Mouse (Mus musculus): ENCODE measurements around the gene Ifit2. TPM values are rescaled to one million over a fixed set of nuclear protein-coding genes. Genes with fewer than 3 reads are reported as not detected.
A peak's percentile ranks its signal among the peaks of the same experiment; 100 is the strongest.

Ifit2 gene
- total and polyA plus RNA-seq, 3 experiments = 0.69 to 2.7 TPM; not detected in 1

DNA sequence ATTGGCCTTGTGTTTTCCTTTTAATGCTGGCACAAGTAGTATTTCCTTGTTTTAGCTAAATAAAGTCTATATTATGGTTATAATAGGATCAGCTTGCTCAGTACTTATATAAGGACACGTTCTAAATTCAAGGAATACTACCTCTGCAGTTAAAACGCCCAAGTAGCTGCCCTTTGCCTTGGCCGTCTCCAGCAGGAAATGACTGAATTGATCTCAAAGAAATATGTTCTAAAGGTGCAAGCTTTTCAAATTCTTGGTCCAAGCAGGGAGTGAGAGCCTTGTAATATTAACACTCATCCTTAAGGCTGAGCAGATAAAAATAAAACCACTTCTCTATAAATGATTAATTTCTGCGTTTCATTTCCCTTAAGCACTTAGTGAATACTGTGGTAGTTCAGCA lies 30.4 kb upstream of the Ifit2 start:
- Histone ChIP-seq H3K27ac (ENCODE audit: control insufficient read depth, low read depth, low read length) (no peak overlapping the region), H3K27me3 (ENCODE audit: control insufficient read depth in 1 of 2, insufficient read depth in 2 of 2, low read length in 2 of 2) (no peaks in the 10 kb centered on the region)
- TF ChIP-seq SMC3 (IDR thresholded peaks at IDR 0.05; ENCODE audit: low read depth, low read length) (no peak), ZKSCAN1 (IDR thresholded peaks at IDR 0.05; ENCODE audit: low read depth, low read length) (no peak), ZNF384 (IDR thresholded peaks at IDR 0.05; ENCODE audit: low read depth, low read length) (no peak), JUND (IDR thresholded peaks at IDR 0.05; ENCODE audit: low read depth, low read length) (no peak), TCF12 (IDR thresholded peaks at IDR 0.05; ENCODE audit: low read depth, low read length) (no peak), MAFK (IDR thresholded peaks at IDR 0.05; ENCODE audit: borderline replicate concordance, low read depth, low read length) (no peak), GABPA (IDR thresholded peaks at IDR 0.05; ENCODE audit: low read depth, low read length) (no peak), ELF1 (IDR thresholded peaks at IDR 0.05; ENCODE audit: low read depth, low read length) (no peak), POLR2AphosphoS5 (IDR thresholded peaks at IDR 0.05; ENCODE audit: borderline replicate concordance, low read depth, low read length) (no peak), ZC3H11A (IDR thresholded peaks at IDR 0.05; ENCODE audit: low read depth, low read length) (no peak), UBTF (IDR thresholded peaks at IDR 0.05; ENCODE audit: borderline replicate concordance, insufficient read depth, low read depth, low read length) (no peak), NELFE (IDR thresholded peaks at IDR 0.05; ENCODE audit: low read depth, low read length) (no peak), MYB (IDR thresholded peaks at IDR 0.05; ENCODE audit: low read depth, low read length) (no peak), EP300 (IDR thresholded peaks at IDR 0.05; ENCODE audit: low read depth in 1 of 2, low read length in 2 of 2) (no peak), SIN3A (IDR thresholded peaks at IDR 0.05; ENCODE audit: low read length) (no peak), GATA1 (IDR thresholded peaks at IDR 0.05; ENCODE audit: low read depth, low read length) (no peak), ETS1 (IDR thresholded peaks at IDR 0.05; ENCODE audit: low read depth, low read length) (no peak), MYC (IDR thresholded peaks at IDR 0.05; ENCODE audit: low read depth, low read length) (no peak), USF2 (IDR thresholded peaks at IDR 0.05; ENCODE audit: borderline replicate concordance in 1 of 2, insufficient read depth in 1 of 2, low read depth in 1 of 2, low read length in 2 of 2) (no peak), MXI1 (IDR thresholded peaks at IDR 0.05; ENCODE audit: low read depth, low read length) (no peak)

DNA sequence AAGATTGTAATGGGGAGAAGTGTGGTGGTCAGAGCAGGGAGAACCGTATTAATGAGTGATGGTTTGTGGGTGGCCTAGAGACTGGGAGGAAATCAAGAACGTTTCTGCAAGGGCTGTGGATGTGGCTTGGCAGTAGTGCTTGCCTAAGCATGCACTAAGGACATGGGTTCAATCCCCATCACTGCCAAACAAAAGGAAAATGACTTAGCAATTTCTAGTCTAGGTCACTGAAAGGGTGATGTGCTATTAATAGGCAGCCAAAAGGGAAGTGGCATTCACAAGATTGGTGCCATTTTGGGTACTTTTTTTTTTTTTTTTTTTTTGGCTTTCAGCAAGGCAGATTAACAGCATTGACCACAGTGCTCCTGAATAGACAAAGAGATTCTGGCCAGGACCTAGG lies 29.1 kb upstream of the Ifit2 start:
- DNase-seq (ENCODE audit: low read depth, low spot score) = peak; percentile 34
- Histone ChIP-seq H3K4me1 (ENCODE audit: control insufficient read depth in 1 of 2, insufficient read depth in 2 of 2, low read length in 2 of 2) (peaks cover 4 to 8% of the 10 kb centered on the region in 2 experiments; a peak in 3 of 4 replicates), H3K9ac (ENCODE audit: control insufficient read depth, low read depth, low read length, poor library complexity, severe bottlenecking) (no peak overlapping the region), H3K36me3 (ENCODE audit: control insufficient read depth in 1 of 2, insufficient read depth in 2 of 2, low read length in 2 of 2) (peaks cover 0 to 7% of the 10 kb centered on the region in 2 experiments; a peak in 3 of 4 replicates), H3K27me3 (ENCODE audit: control insufficient read depth in 1 of 2, insufficient read depth in 2 of 2, low read length in 2 of 2) (no peaks in the 10 kb centered on the region), H3K9me3 (replicated peaks; ENCODE audit: insufficient read depth, low read length) (no peaks in the 10 kb centered on the region), H3K27ac (ENCODE audit: control insufficient read depth, low read depth, low read length) (no peak overlapping the region), H3K4me3 (ENCODE audit: control insufficient read depth in 1 of 2, insufficient read depth in 1 of 2, low read depth in 2 of 2, low read length in 2 of 2) (no peak overlapping the region), H3K79me2 (ENCODE audit: control insufficient read depth, insufficient read depth, low read length, poor library complexity) (no peaks in the 10 kb centered on the region)
- TF ChIP-seq E2F4 (IDR thresholded peaks at IDR 0.05; ENCODE audit: borderline replicate concordance, low read depth, low read length) (no peak), TAL1 (IDR thresholded peaks at IDR 0.05; ENCODE audit: low read length) (no peak), ZC3H11A (IDR thresholded peaks at IDR 0.05; ENCODE audit: low read depth, low read length) (no peak), CTCF (IDR thresholded peaks at IDR 0.05 in 2 of 3, conservative IDR thresholded peaks at IDR 0.05 in 1 of 3; ENCODE audit: control insufficient read depth in 1 of 3, insufficient read depth in 1 of 3, low read depth in 2 of 3, low read length in 3 of 3, poor library complexity in 1 of 3, severe bottlenecking in 1 of 3) (no peak), TCF12 (IDR thresholded peaks at IDR 0.05; ENCODE audit: low read depth, low read length) (no peak), GABPA (IDR thresholded peaks at IDR 0.05; ENCODE audit: low read depth, low read length) (no peak), JUND (IDR thresholded peaks at IDR 0.05; ENCODE audit: low read depth, low read length) (no peak), MXI1 (IDR thresholded peaks at IDR 0.05; ENCODE audit: low read depth, low read length) (no peak), EP300 (IDR thresholded peaks at IDR 0.05; ENCODE audit: low read depth in 1 of 2, low read length in 2 of 2) (0 out of 4 replicates have a peak, but pooled peaks of 1 of the 2 experiments have one; percentile 8), MYB (IDR thresholded peaks at IDR 0.05; ENCODE audit: low read depth, low read length) (no peak), SMC3 (IDR thresholded peaks at IDR 0.05; ENCODE audit: low read depth, low read length) (no peak), MAFK (IDR thresholded peaks at IDR 0.05; ENCODE audit: borderline replicate concordance, low read depth, low read length) (no peak), POLR2A (IDR thresholded peaks at IDR 0.05; ENCODE audit: control insufficient read depth in 1 of 2, insufficient read depth in 1 of 2, low read depth in 1 of 2, low read length in 2 of 2, poor library complexity in 1 of 2) (no peak), POLR2AphosphoS2 (IDR thresholded peaks at IDR 0.05; ENCODE audit: low read length) (no peak), RCOR1 (IDR thresholded peaks at IDR 0.05; ENCODE audit: low read depth, low read length) (no peak), ZKSCAN1 (IDR thresholded peaks at IDR 0.05; ENCODE audit: low read depth, low read length) (no peak), ZNF384 (IDR thresholded peaks at IDR 0.05; ENCODE audit: low read depth, low read length) (peak; percentile 86), NELFE (IDR thresholded peaks at IDR 0.05; ENCODE audit: low read depth, low read length) (no peak), NRF1 (IDR thresholded peaks at IDR 0.05; ENCODE audit: insufficient read depth, low read depth, low read length, poor library complexity, severe bottlenecking) (no peak), KAT2A (conservative IDR thresholded peaks at IDR 0.05; ENCODE audit: low read depth, low read length) (no peak), SIN3A (IDR thresholded peaks at IDR 0.05; ENCODE audit: low read length) (no peak), RAD21 (IDR thresholded peaks at IDR 0.05; ENCODE audit: low read depth, low read length) (no peak)

More for the DNA sequence above, 30.4 kb upstream of the Ifit2 start:
- Histone ChIP-seq H3K36me3 (ENCODE audit: control insufficient read depth in 1 of 2, insufficient read depth in 2 of 2, low read length in 2 of 2) (peaks cover 0 to 5% of the 10 kb centered on the region in 2 experiments; a peak in 3 of 4 replicates), H3K4me1 (ENCODE audit: control insufficient read depth in 1 of 2, insufficient read depth in 2 of 2, low read length in 2 of 2) (peaks cover 4 to 8% of the 10 kb centered on the region in 2 experiments; a peak in 3 of 4 replicates), H3K9ac (ENCODE audit: control insufficient read depth, low read depth, low read length, poor library complexity, severe bottlenecking) (no peak overlapping the region), H3K4me3 (ENCODE audit: control insufficient read depth in 1 of 2, insufficient read depth in 1 of 2, low read depth in 2 of 2, low read length in 2 of 2) (no peak overlapping the region), H3K9me3 (replicated peaks; ENCODE audit: insufficient read depth, low read length) (no peaks in the 10 kb centered on the region), H3K79me2 (ENCODE audit: control insufficient read depth, insufficient read depth, low read length, poor library complexity) (no peaks in the 10 kb centered on the region)
- no peak for DNase-seq (ENCODE audit: low read depth, low spot score)

All from MEL (cell line).